Mouse (Mus musculus): ENCODE measurements at regions not wholly inside any gene's neighbourhood (a gene's known extent, or its start where the extent isn't known, plus 50 kb on each side); places are given as distances from the start of the nearest gene placed in this dataset.

- TF ChIP-seq POLR2A (IDR thresholded peaks at IDR 0.05; ENCODE audit: control insufficient read depth in 1 of 2, insufficient read depth in 1 of 2, low read depth in 1 of 2, low read length in 2 of 2, poor library complexity in 1 of 2) (no peak), CTCF (IDR thresholded peaks at IDR 0.05 in 2 of 3, conservative IDR thresholded peaks at IDR 0.05 in 1 of 3; ENCODE audit: control insufficient read depth in 1 of 3, insufficient read depth in 1 of 3, low read depth in 2 of 3, low read length in 3 of 3, poor library complexity in 1 of 3, severe bottlenecking in 1 of 3) (no peak), RAD21 (IDR thresholded peaks at IDR 0.05; ENCODE audit: low read depth, low read length) (no peak), NRF1 (IDR thresholded peaks at IDR 0.05; ENCODE audit: insufficient read depth, low read depth, low read length, poor library complexity, severe bottlenecking) (no peak), SMC3 (IDR thresholded peaks at IDR 0.05; ENCODE audit: low read depth, low read length) (no peak), E2F4 (IDR thresholded peaks at IDR 0.05; ENCODE audit: borderline replicate concordance, low read depth, low read length) (no peak), MEF2A (IDR thresholded peaks at IDR 0.05; ENCODE audit: extremely low read depth, insufficient replicate concordance, low read depth, low read length, poor library complexity, severe bottlenecking) (no peak), MAZ (IDR thresholded peaks at IDR 0.05; ENCODE audit: low read depth, low read length) (no peak), CHD2 (IDR thresholded peaks at IDR 0.05; ENCODE audit: low read length) (no peak), JUND (IDR thresholded peaks at IDR 0.05; ENCODE audit: low read depth, low read length) (no peak), TCF12 (IDR thresholded peaks at IDR 0.05; ENCODE audit: low read depth, low read length) (no peak), GABPA (IDR thresholded peaks at IDR 0.05; ENCODE audit: low read depth, low read length) (no peak)
Measured at GRCm38 (mm10) chr5:41117658-41118057, 590.3 kb downstream of the Rab28 start.

Measured in MEL (cell line).